Mouse (Mus musculus): ENCODE data around the gene Nrxn1.

The Nrxn1 gene

DNA sequence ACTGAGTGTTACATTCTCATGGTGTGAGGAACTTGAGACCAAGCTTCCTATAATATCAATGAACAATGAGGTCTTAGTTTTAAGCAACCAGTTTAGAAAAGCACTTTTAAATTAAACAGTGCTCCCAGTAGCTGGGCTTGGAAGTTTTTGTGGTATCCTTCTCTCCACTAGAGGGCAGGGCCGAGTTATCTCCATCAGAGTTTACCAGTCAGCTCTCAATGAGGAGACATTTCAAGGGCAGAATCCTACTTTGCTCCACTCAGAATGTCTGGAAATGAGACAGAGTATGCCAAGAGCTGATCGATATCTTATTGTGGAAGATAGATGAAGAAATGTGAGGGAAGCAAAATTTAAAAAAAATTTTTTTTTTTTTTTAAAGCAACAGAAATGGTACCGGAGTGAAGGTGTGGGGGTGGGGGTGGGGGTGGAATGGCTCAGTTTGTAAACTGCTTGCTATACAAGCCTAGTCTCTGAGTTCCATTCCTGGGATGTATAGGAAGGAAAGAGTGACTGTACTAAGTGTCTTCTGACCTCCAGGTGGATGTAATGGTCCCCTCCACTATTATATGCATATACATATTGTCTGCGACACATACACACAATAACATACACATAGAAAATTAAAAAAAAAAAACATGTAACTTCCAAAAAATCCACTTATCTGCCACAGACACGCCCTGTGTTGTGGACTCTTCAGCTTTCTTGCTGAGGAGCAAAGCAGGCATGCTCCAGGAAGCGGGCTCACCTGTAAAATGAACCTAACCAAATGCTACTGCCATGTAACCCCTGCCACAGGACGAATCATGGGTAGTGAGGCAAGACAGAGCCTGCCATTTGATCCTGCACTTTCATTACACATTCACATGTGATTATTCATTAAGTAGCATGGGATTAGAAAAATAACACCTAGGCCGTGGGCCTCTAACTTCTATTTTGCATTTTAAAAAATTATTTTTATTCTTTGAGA is 283.4 kb downstream of the Nrxn1 start:
- in situ Hi-C loops (cut with MboI): no loop called here

DNA sequence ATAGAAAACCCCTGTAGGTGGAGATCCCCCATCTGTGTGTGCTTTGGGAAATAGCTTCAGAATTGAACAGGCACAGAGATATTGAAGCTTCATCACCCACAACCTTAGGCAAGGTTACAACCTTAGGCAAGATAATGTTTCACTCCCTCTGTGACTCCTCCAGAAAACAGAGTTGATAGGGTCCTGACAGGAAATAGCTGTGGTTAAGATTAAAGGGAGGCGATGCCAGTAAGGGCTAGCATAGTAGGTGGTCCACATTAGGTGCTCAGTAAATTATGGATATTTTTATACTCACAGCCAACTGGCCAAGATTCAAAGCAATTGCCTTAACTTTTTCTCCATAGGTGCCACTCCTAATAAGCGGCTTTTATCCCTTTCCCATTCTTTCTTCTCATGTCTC is 284.6 kb downstream of the Nrxn1 start:
- in situ Hi-C loops (cut with MboI): no loop called here

DNA sequence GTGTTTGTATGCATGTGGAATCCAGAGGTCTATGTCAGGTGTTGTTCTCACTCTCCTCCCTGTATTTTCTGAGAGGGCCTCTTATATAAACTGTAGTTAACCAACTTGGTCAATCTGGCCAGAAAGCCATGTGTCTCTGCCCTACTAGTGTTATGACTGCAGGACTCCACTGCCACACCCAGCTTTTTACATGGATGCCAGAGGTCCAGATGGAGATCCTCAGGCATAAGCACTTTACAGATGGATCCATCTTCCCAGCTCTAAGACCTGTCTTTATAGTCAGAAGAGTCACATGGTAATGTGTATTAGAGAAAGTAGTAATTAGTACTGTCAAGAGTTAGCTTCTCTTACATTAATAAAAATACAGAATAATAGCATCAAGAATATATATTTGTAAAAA is 285.7 kb downstream of the Nrxn1 start:
- in situ Hi-C loops (cut with MboI): no loop called here

DNA sequence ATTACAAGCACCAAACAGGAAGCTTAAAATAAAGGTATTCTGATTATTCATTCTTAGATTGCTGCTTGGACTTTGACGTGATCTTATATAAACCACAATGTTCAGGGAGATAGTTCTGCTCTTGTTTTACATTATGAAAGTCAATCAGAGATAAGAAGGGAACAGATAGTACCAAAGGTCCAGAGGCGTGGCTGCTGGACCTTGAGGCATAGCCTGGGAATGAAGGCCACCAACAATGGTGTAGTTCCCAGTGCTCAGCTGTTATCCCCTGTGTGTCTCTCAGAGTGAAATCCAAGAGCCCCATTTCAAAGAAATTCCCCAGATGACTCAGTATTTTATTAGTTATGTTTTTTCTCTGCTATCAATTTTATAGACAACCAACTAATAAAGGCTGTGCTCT is 294.2 kb downstream of the Nrxn1 start:
- in situ Hi-C loops (cut with MboI): no loop called here

DNA sequence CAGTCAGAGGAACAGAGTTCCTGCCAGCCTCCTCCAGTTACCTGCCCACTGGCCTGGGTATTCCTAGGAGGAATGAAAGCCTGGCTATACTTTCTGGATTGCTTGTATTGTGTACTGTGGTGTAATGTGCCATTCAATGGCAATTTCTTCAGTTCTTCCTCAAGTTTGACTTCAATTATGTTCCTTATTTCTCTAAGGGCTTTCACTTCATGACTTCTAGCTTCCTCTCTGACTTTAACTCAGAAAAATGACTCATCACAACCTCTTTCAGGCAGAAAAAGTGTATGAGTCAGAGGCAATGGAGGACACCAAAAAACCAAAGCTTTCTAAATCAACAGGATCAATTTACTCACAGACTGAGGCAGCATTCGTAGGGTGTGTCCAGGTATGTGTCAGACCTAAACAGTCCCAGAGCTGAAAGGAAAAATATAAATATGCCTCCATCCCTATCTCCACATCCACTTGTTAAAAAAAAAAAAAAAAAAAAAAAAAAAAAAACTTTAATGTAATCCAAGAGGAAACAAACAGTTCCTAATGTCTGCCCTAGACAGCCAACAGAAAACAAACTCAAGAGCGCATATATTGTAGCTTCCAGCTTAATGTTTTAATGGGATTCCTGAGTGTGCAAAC is 295.1 kb downstream of the Nrxn1 start:
- in situ Hi-C loops (cut with MboI): no loop called here

DNA sequence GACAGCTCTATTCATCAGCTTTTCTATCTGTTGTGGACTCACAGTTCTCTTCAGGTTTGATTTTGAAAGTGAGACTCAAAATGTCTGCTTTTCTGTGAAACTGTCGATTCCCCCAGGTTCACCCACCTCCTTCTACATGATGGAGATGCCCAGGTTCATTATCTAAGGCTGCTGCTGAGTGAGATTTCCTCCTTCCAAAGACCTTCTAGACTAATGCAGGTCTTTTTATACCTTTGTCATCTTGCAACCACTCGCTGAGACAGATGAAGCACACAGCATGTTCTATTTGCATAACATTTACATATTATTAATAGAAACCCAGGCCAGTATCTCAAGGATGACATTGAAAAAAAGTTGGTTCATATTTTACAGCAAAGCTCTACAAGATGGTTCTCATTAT is 295.9 kb downstream of the Nrxn1 start:
- in situ Hi-C loops (cut with MboI): no loop called here

DNA sequence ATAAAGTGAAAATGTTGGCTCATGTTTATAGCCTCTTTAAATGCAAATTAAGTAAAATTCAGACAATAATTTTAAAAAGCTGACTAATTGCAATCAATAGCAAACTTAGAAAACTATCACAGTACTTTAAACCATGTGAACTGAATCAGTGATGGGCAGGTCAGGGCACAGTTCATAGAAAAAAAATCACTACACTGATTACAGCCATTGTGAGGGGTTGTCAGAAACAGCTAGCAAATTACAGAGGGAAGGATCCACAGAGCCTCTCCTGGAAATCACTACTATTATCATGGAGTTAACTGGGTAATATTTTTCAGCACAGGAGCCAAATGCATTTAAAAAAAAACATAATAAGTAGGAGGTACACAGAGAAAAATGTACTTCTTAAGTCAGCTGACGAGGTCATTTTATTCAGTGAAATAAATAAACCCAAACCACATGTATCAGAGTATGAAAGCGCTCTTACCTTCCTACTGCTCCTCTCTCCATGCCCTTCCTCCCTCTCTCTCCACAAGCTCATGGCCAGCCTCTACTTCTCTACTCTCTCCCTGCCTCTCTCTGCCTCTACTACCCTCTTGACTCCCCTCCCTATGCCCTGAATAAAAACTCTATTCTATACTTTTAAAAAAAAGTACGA is 304.3 kb downstream of the Nrxn1 start:
- in situ Hi-C loops (cut with MboI): no loop called here

DNA sequence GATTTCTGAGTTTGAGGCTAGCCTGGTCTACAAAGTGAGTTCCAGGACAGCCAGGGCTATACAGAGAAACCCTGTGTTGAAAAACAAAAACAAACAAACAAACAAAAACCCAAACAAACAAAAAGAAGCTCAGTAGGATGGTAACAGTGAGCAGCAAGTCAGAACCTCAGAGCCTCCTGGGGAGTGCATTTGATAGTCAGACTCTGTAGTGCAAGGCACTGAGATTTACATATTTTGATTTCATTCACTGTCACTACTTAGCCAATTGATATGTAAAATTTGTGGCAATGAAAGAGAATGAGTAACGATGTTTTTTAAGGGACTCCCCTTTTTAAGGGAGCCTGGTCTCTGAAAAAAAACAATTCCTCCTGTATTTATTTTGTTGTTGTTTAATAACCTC is 304.8 kb downstream of the Nrxn1 start:
- in situ Hi-C loops (cut with MboI): no loop called here

DNA sequence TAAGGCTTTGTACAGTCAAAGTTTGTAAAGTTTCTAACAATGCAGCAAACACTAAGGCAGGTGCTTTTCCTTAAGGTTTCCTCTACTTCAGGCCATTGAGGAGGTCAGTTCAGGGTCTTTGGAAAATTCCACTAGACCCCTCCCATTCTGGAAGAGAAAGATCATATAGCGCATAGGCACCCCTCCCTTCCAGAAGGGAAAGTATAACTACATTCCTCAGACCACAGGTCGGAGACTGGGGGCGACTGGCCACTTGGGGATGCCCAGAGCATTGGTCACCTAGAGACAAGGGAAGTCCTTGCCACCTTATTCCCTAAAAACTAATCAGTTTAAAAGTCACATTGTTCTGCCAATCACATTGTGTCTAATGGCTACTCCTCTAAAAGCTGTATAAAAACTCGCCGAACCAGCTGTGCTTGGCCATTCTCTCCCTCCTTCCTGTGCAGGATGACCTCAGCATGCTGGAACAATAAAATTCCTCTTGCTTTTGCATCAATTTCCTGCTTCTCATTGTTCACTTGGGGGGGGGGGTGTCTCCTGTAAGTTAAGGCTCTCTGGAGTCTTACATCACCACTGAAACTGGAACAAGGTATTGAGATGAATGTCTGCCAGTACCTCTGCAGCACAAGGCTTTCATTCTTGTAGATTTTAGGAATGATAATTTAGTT is 305.6 kb downstream of the Nrxn1 start:
- in situ Hi-C loops (cut with MboI): no loop called here

DNA sequence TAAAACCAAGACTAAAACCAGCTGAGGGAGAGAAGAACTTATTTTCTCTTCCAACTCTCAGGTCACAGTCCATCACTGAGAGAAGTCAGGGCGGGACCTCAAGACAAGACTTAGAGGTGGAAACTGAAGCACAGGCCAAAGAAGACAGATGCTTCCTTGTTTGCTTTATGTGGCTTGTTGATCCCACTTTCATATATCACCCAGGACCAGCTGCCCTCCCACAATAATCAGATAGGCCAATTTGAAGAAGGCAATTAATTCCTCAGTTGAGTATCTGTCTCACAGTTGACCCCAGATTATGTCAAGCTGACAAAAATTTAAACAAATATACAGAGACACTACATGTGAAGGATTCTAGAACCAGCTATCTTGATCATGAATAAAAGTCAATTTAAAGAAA is 312.4 kb downstream of the Nrxn1 start:
- in situ Hi-C loops (cut with MboI): no loop called here

DNA sequence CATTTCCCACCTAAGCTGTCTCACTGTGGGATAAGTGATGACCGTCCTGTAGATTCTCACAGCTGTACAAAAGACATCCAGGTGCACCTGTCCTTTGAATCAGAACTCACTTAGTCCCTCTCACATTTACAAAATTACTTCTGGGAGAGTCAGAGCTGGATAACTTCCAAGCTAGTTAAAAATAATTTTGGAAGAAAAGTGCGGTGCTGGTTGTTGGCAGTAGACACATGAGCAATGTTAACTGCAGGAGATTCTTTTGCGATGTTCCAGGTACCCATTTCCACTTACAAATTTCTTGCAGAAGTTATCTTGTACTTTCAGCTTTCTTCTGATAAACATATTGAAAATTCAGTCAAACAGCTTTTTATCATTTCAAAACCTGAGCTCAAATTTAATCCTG is 317.5 kb downstream of the Nrxn1 start:
- in situ Hi-C loops (cut with MboI): no loop called here

DNA sequence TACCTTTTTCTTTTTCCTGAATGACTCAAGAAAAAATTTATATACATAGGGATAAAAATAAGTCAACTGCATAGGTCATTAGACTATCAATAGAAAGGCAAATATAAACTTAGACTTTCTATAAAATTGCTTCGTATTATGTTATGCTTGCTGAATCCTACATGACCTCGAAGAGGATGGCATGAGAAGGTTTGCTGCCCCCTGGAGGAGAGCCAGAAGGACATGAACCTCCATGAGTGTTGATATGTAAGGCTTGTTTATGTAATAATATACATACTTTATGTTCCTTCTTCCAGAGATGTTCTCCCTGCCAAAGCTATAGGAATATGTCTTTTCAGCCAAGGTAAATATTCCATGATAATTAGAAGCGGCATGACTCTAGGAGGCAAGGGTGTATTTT is 319.6 kb downstream of the Nrxn1 start:
- in situ Hi-C loops (cut with MboI): no loop called here

DNA sequence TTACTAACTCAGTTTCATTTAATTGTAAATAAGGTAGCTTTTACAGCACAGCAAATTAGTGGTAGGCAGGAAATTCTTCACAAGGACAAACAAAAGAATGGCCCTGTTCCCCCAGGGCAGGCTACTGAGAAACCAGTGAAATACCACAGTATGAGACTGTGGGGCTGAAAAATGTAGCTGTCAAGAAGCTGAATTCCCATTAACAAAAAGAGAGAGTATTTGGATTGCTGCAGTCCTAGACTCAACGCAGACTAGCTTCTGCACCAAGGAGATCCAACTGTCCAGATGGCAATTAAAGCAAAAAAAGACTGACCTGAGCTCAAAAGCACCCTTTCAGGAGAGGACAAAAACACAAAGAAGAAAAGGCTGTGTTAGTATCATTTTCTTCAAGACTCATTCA is 324.7 kb downstream of the Nrxn1 start:
- in situ Hi-C loops (cut with MboI): no loop called here

DNA sequence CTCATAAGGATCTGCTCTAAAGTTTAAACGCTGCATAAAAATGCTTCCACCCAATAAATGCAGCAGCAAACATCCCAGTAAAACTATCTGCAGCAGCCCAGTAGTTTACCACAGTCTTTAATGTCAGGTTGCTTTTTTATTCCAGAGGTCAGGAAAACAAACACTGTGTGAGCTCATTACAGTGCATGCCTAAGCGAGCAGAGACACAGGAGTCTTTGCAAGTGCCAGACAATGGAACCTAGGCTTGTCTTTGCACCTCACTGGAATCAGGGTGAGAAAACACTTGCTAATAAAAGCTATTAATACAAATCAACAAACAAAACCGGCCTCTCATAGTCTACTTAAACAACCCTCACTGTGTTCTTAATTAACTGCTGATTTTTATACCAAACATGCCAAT is 365.7 kb downstream of the Nrxn1 start:
- in situ Hi-C loops (cut with MboI): no loop called here

DNA sequence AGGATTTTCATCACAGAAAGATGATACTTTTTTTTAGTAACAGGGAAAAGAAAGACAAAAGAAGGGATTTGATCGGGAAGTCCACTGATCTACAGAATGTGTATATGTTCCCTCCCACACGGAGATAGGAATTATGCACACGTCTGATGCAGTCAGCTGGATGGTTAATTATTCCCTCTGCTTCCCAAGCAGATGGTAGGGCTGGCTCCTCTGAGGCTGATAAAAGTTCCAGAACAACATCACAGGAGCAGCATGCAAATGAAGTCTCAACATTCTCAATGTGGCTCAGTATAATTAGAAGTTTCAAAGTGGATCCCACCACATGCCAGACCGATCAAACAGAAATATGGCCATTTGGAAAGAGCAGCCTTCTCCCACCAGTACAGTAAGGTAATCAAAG is 388.1 kb downstream of the Nrxn1 start:
- in situ Hi-C loops (cut with MboI): no loop called here

DNA sequence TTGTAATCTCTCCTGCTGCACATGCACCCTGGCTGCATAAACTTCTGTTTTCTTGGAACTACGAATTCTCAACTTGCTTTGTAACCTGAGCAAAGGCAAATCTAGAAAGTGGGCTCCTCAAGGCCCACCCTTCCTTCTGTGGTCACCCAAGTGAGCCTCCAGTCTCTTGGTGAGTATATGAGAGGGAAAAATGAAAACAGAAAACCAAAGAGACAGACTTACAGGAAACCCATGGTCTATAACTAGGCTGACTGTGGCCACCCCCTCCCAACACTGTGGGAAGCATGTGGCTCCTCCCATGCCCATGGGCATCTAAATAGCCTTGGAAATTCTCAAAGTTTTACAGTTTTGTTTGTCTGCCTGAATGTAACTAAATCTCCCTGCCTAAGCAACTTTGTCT is 390.2 kb downstream of the Nrxn1 start:
- in situ Hi-C loops (cut with MboI): no loop called here

DNA sequence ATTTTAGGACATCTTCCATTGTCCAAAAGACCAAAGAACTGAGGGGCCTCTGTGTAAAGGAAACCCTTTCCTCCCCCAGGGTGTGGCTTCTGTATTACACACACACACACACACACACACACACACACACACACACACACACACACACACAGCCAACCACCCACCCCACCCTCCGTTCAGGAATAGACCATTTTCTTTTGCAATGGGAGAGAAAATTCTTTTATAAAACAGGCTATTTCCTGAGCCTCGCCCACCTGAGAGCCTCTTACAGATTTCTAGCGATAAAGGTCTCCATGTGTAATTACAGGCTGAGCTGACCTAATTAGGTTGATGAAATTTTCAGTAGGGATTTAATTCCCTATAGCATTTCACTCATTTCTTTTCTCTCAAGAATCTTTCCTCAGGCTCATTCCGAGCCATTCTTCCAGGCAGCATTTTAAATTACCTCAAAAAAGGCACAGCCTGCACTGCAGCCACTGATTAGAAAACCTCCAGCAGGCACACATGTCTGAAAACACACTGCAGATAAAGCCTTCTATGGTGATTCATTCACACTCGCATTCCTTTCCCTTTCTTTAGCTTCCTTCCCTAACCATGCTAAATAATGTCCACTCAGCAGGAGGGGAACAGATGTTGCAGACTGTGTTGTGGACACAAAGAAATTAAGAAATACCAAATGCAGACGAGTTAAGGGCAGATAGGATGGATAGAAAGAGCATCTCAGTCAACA is 396.6 kb downstream of the Nrxn1 start:
- in situ Hi-C loops (cut with MboI): no loop called here

DNA sequence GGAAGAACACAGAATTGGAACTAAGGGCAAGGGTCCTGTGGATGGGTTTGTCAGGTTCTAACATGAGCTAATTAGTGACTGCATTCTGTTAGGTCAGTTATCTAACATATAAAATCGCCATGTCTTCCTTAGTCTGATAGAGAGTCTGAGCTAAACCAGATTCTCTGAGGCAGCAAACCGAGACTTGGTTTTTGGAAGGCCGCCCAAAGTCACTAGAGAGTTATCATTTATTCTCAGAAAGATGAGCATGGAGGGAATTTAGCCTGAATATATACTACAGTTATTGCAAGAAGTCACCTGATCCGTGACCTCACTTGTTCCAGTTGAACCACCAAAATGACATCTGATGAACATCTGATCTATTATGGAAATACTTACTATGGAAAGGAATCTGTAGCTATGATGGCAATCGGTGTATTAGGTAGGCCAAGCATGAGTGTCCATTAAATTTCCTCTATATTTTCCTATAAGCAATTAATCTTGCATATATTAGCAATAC is 397.7 kb downstream of the Nrxn1 start:
- in situ Hi-C loops (cut with MboI): no loop called here

DNA sequence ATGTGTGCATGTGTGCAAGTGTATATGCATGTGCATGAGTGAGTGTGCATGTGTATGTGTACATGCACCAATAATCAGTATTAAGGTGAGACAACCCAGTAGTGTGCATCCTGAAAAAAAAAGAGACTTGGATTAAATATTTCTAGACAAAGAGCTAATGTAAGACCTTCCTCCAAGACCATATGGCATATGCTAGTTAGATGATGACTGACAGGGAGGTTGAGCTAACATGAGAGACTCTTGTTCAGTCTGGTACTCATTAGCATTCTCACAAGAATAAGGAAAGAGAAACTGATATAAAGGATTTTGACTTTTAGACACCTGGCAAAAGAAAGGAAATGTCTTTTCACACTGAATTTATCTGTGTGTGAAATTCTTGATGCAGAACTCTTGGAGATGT is 408.7 kb downstream of the Nrxn1 start:
- in situ Hi-C loops (cut with MboI): no loop called here

DNA sequence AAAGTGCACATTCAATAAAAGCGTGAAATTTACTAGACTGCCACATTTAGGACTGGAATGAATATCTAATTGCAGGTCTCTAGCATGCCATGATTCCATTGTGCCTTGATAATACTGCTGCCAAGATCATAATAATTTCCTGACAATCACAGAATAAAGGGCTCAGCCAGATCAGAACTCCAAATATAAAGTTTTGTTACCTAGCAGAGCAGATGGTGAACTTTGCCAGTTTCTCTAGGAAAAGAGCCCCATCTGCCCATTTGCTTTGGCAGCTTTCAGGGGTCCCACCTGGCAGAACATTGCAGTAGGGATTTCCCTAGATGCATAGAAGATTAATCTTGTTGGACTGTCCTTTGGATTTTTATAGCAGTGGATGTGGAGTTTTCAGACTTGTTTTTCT is 411.9 kb downstream of the Nrxn1 start:
- in situ Hi-C loops (cut with MboI): no loop called here

DNA sequence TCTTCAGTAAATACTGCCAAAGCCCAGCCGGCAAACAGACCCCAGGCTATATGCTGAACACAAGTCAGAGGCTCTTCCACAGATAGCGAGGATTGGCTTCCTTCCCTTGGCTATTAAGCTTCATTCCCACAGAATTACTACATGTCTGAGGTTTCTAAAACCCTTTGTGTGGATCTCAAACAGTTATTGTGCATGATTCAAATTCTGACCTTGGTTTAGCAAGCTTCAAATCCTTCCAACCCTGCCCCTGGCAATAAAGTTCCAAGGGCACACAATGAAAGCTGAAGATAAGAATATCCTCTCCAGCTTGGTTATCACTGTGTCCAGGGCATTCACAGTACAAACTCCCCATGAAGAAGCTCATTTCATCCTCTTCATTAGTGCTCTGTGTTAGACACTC is 416.2 kb downstream of the Nrxn1 start:
- in situ Hi-C loops (cut with MboI): no loop called here

DNA sequence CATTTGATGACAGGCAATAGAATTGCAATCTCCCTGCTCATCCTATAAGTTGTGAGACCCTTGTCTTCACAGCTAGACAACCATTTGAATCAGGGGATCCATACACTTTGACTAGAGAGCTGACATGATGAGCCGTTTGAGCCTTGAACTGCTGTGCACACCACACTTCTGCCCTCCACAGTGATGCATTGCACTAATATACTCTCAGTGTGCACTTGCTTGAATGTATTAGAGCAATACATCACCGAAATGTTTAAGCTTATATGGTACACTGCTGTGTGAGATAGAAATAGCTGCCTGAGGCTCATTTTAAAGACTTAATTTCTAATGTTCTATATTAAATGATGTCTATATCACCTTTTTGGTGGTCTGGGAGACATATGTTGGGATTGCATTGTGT is 430.6 kb downstream of the Nrxn1 start:
- in situ Hi-C loops (cut with MboI): no loop called here

Data from mature B cell (primary cell).